Mouse (Mus musculus) hindbrain, embryonic 15.5 days (tissue): ENCODE results near the gene Fbn1. TPM values are rescaled to one million over a fixed set of nuclear protein-coding genes. Genes with fewer than 3 reads are reported as not detected.

Experiments used
- ATAC-seq: fragments of 200-750 bp; cut with Nextera tagmentation; 2 replicates; pipeline ENCODE4 v1.8.0; 2017; ENCODE audit warnings: low read depth, moderate number of reproducible peaks, moderate TSS enrichment; ENCODE audit not compliant: low FRiP score
- H3K27ac ChIP-seq: fragments of 300-500 bp; sonication (generic); replicated peaks from 2 replicates; pipeline ENCODE4 v1.5.1; 2015; ENCODE audit warnings: mild to moderate bottlenecking, inconsistent platforms
- H3K27me3 ChIP-seq: fragments of 300-500 bp; sonication (generic); 2 replicates; pipeline ENCODE4 v1.6.1; 2015; ENCODE audit warnings: control low read depth, inconsistent platforms
- H3K36me3 ChIP-seq: fragments of 300-500 bp; sonication (generic); 2 replicates; pipeline ENCODE4 v1.6.1; 2015; ENCODE audit warnings: control low read depth, inconsistent platforms
- H3K4me1 ChIP-seq: fragments of 300-500 bp; sonication (generic); replicated peaks from 2 replicates; pipeline ENCODE4 v1.6.1; 2015; ENCODE audit warnings: control low read depth, inconsistent platforms
- H3K4me2 ChIP-seq: fragments of 300-500 bp; sonication (generic); 2 replicates; pipeline ENCODE4 v1.6.1; 2015; ENCODE audit warnings: moderate library complexity, mild to moderate bottlenecking, inconsistent platforms
- H3K4me3 ChIP-seq: fragments of 300-500 bp; sonication (generic); 2 replicates; pipeline ENCODE4 v1.5.1; 2015; ENCODE audit warnings: mild to moderate bottlenecking, inconsistent platforms
- H3K9ac ChIP-seq: fragments of 300-500 bp; sonication (generic); 2 replicates; pipeline ENCODE4 v1.6.1; 2015; ENCODE audit warnings: inconsistent platforms
- H3K9me3 ChIP-seq: fragments of 300-500 bp; sonication (generic); 2 replicates; pipeline ENCODE4 v1.6.1; 2016; ENCODE audit warnings: control low read depth, inconsistent platforms
- WGBS: fragments of 180-500 bp; shearing (Covaris S2); methylation state at CpG from one replicate; pipeline ENCODE4 v1.1.7; 2015; 5-methylcytosine and 5-hydroxymethylcytosine counted together
- polyA plus RNA-seq: library from polyadenylated mRNA; unstranded; fragments of >200 nt; fragmentation: Nextera tagmentation; extraction: Ambion mirVana; gene quantifications from 2 replicates; pipeline ENCODE4 v1.2.1, GENCODE M21; 2015

Gene Fbn1
- polyA plus RNA-seq, 1 experiment from 2014 or later, result 2.8 TPM

GRCm38 (mm10) chr2:125494831-125495812 lies 12.7 kb downstream of the Fbn1 start:
- H3K27me3 ChIP-seq, result no peaks in the 10 kb centered on the region
- H3K27ac ChIP-seq, result no peak overlapping the region
- ATAC-seq, result no peak
- no peaks in the 10 kb centered on the region for H3K36me3 ChIP-seq
- no peak overlapping the region for H3K4me3 ChIP-seq
- no peak overlapping the region for H3K9ac ChIP-seq
- no peaks in the 10 kb centered on the region for H3K4me1 ChIP-seq
- 93% methylated on average over 20 of the region's 20 CpGs for WGBS
- no peaks in the 10 kb centered on the region for H3K9me3 ChIP-seq
- no peak overlapping the region for H3K4me2 ChIP-seq

- no peaks in the 10 kb centered on the region for H3K9me3 ChIP-seq
- H3K4me3 ChIP-seq, result no peak overlapping the region
- no peak overlapping the region for H3K9ac ChIP-seq
- H3K27ac ChIP-seq, result no peak overlapping the region
- WGBS, result 97% methylated on average over 2 of the region's 2 CpGs
- H3K4me2 ChIP-seq, result no peak overlapping the region
- no peaks in the 10 kb centered on the region for H3K36me3 ChIP-seq
- H3K4me1 ChIP-seq, result no peaks in the 10 kb centered on the region
- no peaks in the 10 kb centered on the region for H3K27me3 ChIP-seq
- no peak for ATAC-seq
These were observed 13.5 kb downstream of the Fbn1 start for GRCm38 (mm10) chr2:125494291-125494690.

- Histone ChIP-seq H3K4me2 (no peak overlapping the region), H3K9ac (no peak overlapping the region), H3K9me3 (no peaks in the 10 kb centered on the region), H3K27me3 (no peaks in the 10 kb centered on the region), H3K27ac (no peak overlapping the region), H3K36me3 (no peaks in the 10 kb centered on the region), H3K4me3 (no peak overlapping the region), H3K4me1 (no peaks in the 10 kb centered on the region)
- WGBS, result 81% methylated on average over 15 of the region's 15 CpGs
- no peak for ATAC-seq
These were observed 15.5 kb downstream of the Fbn1 start for GRCm38 (mm10) chr2:125492050-125492900.

GRCm38 (mm10) chr2:125489979-125490378 lies 17.8 kb downstream of the Fbn1 start:
- H3K27me3 ChIP-seq, result no peaks in the 10 kb centered on the region
- H3K4me2 ChIP-seq, result no peak overlapping the region
- no peaks in the 10 kb centered on the region for H3K4me1 ChIP-seq
- 100% methylated on average over 1 of the region's 1 CpGs for WGBS
- H3K36me3 ChIP-seq, result no peaks in the 10 kb centered on the region
- H3K9ac ChIP-seq, result no peak overlapping the region
- no peak for ATAC-seq
- H3K9me3 ChIP-seq, result no peaks in the 10 kb centered on the region
- H3K4me3 ChIP-seq, result no peak overlapping the region
- no peak overlapping the region for H3K27ac ChIP-seq

DNA sequence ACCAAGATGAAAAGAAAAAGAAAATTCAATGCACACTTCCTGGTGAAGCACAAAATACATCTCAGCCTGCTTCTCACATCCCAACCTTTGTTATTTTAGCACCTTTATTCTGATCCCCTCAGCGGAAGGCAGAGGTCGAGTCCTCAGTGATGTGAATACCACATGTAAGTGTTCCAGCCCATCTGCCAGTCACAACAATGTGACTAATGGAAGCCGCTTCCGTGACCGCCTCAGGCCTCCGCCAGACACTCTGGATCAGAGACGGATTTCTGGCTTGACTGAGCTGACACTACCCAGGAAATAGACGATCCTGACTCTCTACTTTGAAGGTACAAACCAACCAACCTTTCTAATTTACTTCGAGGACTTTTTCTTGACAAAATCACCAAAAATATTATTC lies 22.9 kb downstream of the Fbn1 start:
- Histone ChIP-seq H3K4me1 (no peaks in the 10 kb centered on the region), H3K27me3 (no peaks in the 10 kb centered on the region), H3K4me3 (no peak overlapping the region), H3K27ac (no peak overlapping the region), H3K36me3 (no peaks in the 10 kb centered on the region), H3K9me3 (no peaks in the 10 kb centered on the region), H3K9ac (no peak overlapping the region), H3K4me2 (no peak overlapping the region)
- no peak for ATAC-seq
- 78% methylated on average over 9 of the region's 9 CpGs for WGBS

GRCm38 (mm10) chr2:125484164-125484563 lies 23.6 kb downstream of the Fbn1 start:
- H3K27ac ChIP-seq, result no peak overlapping the region
- no peak overlapping the region for H3K9ac ChIP-seq
- ATAC-seq, result no peak

DNA sequence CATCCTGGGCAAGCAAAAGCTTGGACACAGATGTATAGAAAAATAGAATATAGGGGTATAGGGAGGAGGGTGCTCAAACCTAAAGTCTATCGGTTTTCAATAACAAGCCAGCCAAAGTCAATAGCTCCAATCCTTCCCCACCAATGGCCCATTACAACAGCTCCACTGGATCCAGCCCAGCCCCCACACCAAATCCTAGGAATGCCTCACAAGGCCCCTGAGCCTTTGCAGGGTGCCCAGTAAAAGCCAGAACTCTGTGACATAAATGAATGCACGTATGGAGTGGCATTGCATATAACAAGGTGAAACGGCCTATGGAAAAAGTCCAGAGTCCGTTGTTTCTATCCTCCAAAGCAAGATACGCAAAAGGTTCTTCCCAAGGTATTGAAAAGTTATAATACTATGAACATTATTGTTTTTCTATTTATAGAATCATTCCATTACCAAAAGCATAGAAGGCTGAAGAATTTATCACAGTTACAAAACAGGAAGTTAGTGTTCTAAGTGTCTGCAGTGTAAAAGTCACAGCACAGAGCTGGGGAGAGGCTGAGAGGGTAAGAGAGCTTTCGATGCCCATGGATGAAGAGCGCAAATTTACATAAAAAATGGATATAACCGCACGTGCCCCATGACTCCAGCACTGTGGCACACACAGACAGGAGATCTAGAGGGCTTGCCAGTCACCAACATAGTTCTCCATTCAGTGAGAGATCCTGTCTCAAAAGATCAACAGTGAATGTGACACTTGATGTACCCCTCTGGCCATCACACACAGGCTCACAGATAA lies 26.1 kb downstream of the Fbn1 start:
- no peak overlapping the region for H3K4me2 ChIP-seq
- no peak overlapping the region for H3K4me3 ChIP-seq
- no peak overlapping the region for H3K27ac ChIP-seq
- H3K27me3 ChIP-seq, result no peaks in the 10 kb centered on the region
- H3K36me3 ChIP-seq, result no peaks in the 10 kb centered on the region
- ATAC-seq, result no peak
- no peak overlapping the region for H3K9ac ChIP-seq
- H3K4me1 ChIP-seq, result no peaks in the 10 kb centered on the region
- WGBS, result 90% methylated on average over 9 of the region's 9 CpGs
- no peaks in the 10 kb centered on the region for H3K9me3 ChIP-seq

More at GRCm38 (mm10) chr2:125484164-125484563, 23.6 kb downstream of the Fbn1 start:
- H3K9me3 ChIP-seq, result no peaks in the 10 kb centered on the region
- no peaks in the 10 kb centered on the region for H3K27me3 ChIP-seq
- H3K36me3 ChIP-seq, result no peaks in the 10 kb centered on the region
- H3K4me3 ChIP-seq, result no peak overlapping the region
- no peaks in the 10 kb centered on the region for H3K4me1 ChIP-seq
- no peak overlapping the region for H3K4me2 ChIP-seq

DNA sequence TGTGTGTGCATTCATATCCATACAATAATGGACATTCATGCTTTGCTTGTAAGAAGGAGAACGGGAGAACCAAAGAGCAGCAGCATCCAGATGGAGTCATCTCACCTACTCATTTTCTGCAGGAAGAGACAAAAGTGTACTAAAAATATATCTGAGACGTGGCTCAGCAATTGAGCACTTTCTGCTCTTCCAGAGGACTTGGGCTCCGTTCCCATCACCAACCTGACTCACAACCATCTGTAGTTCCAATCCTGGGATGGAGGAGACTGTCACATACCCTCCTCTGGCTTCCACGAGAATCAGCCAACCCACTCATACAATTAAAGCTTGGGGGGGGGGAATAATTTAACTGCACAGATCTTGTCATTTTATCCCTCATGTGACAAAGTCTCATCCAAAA lies 26.7 kb downstream of the Fbn1 start:
- Histone ChIP-seq H3K27me3 (no peaks in the 10 kb centered on the region), H3K9ac (no peak overlapping the region), H3K4me2 (no peak overlapping the region), H3K27ac (no peak overlapping the region), H3K9me3 (no peaks in the 10 kb centered on the region), H3K4me3 (no peak overlapping the region), H3K36me3 (no peaks in the 10 kb centered on the region), H3K4me1 (no peaks in the 10 kb centered on the region)
- ATAC-seq, result no peak
- WGBS, result 90% methylated on average over 4 of the region's 4 CpGs

- no peaks in the 10 kb centered on the region for H3K4me1 ChIP-seq
- H3K9ac ChIP-seq, result no peak overlapping the region
- H3K9me3 ChIP-seq, result no peaks in the 10 kb centered on the region
- ATAC-seq, result no peak
- H3K27ac ChIP-seq, result no peak overlapping the region
- H3K4me2 ChIP-seq, result no peak overlapping the region
- H3K4me3 ChIP-seq, result no peak overlapping the region
- H3K27me3 ChIP-seq, result no peaks in the 10 kb centered on the region
- no peaks in the 10 kb centered on the region for H3K36me3 ChIP-seq
- WGBS, result 84% methylated on average over 5 of the region's 5 CpGs
These were observed 27.7 kb downstream of the Fbn1 start for GRCm38 (mm10) chr2:125480057-125480456.

- H3K36me3 ChIP-seq, result no peaks in the 10 kb centered on the region
- no peak overlapping the region for H3K9ac ChIP-seq
- 65% methylated on average over 4 of the region's 4 CpGs for WGBS
- no peaks in the 10 kb centered on the region for H3K4me1 ChIP-seq
- H3K9me3 ChIP-seq, result no peaks in the 10 kb centered on the region
- no peak overlapping the region for H3K4me2 ChIP-seq
- no peaks in the 10 kb centered on the region for H3K27me3 ChIP-seq
- no peak overlapping the region for H3K27ac ChIP-seq
- ATAC-seq, result no peak
- H3K4me3 ChIP-seq, result no peak overlapping the region
These were observed 29.1 kb downstream of the Fbn1 start for GRCm38 (mm10) chr2:125478705-125479104.

DNA sequence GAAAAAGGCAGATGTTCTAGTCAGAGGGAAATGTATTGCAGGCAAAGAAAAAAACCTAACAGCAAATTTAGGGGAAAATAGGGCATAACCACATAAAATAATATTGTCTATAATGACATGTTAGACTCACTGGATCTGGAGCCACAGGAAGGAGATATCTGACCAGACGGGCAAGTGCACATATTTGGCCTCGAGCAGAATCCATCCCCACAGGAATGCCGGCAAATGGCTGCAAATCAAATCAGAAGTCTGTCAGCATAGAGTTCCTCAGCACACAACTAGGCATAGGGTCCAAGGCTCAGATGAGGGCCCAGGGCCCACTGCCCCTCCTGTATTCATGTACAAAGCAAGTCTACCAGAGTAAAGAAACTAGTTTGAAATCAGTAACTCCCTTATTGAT lies 30.4 kb downstream of the Fbn1 start:
- Histone ChIP-seq H3K9ac (no peak overlapping the region), H3K27me3 (no peaks in the 10 kb centered on the region), H3K4me3 (no peak overlapping the region), H3K9me3 (no peaks in the 10 kb centered on the region), H3K4me1 (no peaks in the 10 kb centered on the region), H3K4me2 (no peak overlapping the region), H3K27ac (no peak overlapping the region), H3K36me3 (no peaks in the 10 kb centered on the region)
- WGBS, result 89% methylated on average over 3 of the region's 3 CpGs
- no peak for ATAC-seq
